Mouse (Mus musculus) WW6 (cell line): ENCODE measurements around the gene Clmn.
"Not testable (repeated sequence)": the region's sequence is repeated elsewhere in the genome, so short reads cannot be mapped to it uniquely, and the experiment has no call there.

ENCODE experiments used
- DNase-seq: peaks from one replicate; pipeline ENCODE4 v3.0.0-alpha.2; 2013; ENCODE audit warnings: low read depth, low spot score

Clmn gene

DNA sequence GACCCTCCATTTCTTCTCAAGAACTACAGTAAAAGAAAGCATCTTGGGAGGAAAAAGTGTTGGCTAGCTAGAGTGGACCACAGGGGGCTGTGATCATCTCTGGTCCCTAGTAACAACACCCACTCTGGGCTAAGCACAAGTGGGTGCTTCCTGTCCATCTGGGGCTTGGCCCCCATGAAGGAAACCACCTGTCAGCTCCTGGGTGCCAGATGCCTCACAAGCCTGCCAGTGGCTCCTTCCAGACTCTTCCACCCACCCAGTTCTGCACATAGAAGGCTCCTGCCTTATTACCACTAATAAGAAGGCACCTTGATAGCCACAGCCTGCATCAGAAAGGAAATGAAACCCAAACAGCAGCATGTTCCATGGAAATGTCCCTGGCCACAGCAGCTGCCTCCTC lies 26.4 kb downstream of the Clmn start:
- no peak for DNase-seq

DNA sequence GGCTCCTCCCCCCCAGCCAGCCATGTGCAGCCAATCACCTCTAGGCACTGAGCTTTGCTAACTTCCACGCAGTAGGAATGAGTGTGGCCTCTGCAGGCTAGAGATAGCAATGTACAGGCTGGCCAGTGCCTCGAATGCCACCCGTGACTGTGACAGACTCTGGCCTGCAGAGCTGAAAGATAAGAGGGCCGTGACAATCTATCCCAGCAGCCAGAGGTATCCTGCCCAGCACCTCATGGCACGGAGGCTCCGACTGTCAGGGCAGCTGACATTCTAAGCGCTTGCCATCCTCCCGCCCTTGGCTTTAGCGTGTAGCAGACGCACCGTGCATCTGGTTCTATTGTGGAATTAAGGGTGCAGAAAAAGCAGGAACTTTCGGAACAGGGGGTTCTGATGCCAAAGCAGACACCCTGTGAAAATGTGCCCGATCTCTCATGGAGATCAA lies 26.9 kb downstream of the Clmn start:
- no peak for DNase-seq

DNA sequence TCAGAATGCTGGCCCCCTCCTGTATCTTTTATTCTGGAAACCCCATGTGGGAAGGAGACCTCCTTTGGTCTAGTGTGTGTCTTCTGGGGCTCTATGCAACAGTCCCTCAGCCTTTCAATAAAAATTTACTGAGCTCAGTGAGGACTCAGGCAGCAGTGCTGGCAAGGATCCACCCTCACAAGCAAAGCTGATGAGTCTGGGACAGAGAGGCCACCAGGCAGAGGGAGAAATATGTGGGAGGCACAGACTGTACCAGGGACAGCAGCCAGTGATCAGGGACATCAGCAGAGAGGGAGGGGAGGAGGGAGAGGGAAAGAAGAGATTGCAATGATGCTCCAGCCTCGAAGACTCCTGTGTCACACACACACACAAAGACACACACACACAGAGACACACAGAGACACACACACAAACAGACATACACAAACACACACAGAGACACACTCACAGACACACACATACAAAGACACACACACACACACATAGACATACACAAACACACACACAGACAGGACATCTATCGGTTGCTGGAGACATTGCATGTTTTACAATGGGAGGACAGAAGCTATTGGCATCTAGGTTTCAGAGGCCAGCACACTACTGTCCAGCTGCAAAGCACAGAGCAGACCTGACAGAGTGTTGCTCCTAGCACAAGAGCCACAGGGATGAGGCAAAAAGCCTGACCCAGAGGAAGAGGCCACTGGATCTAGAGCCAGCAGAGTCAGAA lies 27.6 kb downstream of the Clmn start:
- no peak for DNase-seq

DNA sequence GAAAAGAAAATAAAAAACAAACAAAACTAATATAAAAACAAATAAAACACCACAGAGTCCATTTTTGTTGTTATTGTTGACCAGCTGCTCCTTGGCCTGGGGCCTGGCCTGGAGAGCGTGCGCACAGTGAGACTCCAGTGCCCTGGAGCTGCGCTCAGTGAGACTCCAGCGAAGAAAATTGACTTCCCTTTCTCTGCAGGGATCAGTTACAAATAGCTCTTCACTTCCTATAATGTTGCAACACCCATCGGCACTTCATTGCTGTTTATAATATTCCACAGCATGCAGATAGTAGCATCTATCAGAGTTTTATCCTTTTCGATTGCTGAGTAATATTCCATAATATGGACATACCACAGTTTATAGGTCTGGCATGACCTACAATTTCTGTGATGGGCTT lies 28.6 kb downstream of the Clmn start:
- no peak for DNase-seq

DNA sequence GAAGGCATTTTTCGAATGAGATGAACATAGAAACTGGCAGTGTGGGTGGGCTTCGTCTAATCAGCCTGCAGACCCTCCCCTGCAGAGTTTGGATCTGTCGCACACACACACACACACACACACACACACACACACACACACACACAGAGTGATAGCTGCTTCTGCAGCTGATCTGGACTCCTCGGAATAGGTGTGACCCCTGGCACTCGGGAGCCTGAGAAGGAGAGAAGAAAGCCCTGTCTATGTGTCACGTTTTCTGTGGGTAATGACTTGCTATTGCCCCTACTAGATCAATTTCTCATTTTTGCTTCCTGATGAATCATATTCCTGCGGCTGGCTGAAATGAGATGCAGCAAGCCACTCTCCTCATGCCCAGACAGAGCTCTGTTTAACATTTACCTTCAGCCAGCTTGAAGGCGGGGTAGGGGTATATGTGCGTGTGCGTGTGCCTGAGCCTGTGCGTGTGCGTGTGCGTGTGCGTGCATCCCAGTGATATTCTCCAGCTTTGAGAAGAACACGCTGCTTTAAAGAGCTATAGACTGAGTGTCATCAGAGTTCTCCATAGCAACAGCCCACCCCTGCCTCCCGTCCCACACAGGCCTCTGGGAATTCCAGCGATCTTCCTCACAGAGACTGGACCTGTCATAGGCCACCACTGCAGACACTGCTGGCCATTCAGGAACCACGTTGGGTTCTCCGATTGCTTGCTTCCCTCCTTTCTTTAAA lies 29.3 kb downstream of the Clmn start:
- no peak for DNase-seq

DNA sequence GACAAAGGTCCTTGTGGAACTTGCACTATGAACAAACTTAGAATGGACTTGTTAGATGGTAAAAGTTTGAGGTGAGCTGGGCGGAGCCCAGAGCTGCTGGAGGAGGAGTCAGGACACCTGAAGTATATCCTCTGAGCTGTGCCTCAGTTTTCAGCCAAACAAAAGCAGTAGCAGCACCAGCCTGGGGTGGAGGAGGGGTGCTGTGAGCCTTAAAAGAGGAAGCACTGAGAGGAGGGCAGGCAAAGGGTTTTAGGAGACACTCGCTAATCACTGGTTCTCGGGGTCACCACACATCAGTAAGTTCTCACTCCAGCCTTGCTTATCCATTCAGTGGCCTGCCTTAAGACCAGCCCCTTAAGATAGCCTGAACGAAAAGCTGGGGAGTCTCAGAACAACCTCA lies 30.1 kb downstream of the Clmn start:
- no peak for DNase-seq

DNA sequence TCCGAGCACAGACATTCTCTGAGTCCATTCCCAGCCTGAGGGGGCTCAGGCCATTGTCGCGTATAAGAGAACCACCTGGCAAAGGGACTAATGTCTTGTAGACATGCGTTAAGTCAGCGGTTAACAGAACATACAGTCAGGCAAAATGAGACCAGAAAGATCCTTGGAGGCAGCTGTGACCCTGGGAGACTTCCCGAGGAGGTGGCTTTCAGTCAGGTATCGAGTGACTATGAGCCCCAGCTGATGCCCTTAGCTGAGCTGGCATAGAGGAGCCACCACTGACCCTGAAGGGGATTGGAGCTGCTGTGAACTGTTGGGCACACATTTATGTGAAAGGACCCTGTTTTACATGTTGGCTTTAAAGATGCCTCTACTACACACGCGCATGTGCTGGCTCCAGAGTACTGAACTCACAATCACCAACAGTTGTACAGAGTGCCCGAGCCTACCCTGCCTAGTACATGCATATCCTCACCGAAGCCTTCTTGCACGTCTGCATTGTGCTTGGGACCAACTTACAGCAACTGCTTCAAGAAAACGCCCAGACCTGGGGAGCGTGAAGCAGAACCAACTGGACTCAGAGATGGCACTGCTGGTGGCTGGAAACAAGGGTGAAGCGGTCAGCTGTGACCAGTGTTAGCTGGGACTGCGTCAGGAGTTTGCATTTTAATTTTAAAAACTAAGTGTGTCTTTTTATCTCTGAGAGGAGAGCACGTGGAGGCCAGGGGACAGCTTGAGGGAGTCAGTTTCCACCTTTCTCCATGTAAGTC lies 34.0 kb downstream of the Clmn start:
- DNase-seq = no peak

DNA sequence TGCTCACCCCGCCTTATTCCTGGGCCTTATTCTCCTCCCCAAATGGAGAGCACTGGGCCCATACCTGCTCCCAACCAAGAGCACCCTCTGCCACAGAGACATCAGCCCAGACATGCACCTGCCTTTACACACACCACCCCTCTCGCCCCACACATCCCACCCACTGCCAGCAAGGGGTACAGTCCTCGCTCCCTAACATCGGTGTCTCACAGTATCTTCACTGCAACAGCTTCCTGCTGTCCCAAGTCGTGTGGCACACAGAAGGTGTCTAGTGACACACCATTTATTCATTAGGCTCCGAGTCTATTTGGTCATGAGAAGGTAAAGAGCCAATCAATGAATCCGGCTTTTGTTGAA lies 34.6 kb downstream of the Clmn start:
- no peak for DNase-seq

DNA sequence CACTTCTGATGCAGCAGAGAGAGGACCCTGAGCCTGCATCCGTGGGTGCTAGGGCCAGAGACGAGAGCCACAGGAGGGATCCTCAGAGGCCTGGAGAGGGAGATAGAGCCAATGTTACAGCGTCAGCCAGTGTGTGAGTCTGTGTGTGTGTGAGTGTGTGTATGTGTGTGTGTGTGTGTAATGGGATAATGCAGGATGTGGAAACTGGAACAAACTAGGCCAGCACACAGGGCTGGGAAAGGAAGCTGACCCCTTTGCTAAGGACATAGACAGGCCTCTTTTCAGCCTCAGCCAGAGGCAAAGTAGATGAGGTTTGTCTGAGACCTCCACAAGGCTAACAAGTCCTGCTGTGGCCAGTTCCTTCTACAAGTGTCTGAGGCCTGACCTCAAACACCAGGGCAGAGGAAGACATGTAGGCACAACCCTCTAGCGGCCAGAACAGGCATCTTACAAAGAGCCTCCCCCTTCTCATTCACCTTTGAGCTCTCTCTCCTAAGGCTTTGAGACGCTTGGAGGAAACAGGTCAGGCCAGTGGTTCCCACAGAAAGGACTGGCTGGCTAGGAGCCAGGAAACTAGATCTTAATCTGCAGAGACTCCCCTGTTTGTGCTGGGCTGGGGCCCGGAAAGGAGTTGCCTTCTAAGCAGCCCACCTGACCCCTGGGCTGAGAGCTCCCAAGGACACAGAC lies 35.1 kb downstream of the Clmn start:
- peak; percentile 29 for DNase-seq

DNA sequence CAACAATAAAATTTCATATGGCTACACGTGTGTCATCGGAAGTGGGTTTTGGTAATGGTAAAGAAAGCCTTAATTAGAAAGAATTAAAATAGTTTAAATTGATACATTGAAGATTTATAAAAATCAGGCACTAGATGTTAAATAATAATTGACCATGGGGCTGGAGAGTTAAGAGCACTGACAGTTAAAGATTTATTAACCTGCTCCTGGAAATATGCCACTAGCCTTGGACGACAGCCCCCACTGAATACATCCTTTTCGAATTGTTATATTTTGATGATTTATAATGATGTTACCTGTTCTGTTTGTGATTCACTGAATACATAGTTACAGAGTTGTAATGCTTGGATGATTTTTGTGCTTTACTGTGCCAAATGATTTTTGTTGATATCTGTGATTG lies 35.9 kb downstream of the Clmn start:
- not testable (repeated sequence) for DNase-seq

DNA sequence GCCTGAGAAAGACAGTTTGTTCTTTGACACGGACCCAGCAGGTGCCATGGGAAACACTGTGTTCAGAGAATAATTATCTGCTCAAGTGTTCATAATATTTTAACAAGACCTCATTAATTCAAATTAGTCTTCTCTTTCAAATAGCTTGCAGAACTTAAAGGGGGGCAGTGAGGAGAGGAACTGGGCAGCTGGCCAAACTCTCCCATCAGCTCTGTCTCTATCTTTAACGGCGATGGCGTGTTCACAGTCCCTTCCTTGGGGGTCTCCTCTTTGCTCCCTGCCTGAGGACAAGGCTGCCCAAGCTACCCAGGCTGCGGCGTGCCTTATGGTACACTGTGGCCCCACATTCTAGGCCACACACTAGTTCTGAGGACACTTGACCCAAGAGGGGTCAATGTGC lies 37.2 kb downstream of the Clmn start:
- no peak for DNase-seq

DNA sequence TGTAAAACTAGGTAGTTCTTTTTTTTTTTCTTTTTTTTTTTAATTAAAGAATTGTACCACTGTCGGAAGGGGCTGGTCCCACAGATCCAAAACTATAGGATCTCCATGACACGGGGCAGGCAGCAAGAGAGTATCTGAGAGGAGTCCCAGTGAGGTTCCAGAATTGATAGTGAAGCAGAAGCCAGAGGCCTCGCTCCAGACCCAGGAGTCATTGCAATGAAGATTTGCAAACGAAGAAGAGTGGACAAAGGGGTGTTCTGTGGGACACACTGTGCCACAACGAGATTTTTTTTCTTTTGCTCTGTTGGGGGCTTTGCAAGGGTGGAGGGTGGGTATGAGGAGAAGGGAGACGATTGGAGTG lies 40.0 kb downstream of the Clmn start:
- DNase-seq = no peak

DNA sequence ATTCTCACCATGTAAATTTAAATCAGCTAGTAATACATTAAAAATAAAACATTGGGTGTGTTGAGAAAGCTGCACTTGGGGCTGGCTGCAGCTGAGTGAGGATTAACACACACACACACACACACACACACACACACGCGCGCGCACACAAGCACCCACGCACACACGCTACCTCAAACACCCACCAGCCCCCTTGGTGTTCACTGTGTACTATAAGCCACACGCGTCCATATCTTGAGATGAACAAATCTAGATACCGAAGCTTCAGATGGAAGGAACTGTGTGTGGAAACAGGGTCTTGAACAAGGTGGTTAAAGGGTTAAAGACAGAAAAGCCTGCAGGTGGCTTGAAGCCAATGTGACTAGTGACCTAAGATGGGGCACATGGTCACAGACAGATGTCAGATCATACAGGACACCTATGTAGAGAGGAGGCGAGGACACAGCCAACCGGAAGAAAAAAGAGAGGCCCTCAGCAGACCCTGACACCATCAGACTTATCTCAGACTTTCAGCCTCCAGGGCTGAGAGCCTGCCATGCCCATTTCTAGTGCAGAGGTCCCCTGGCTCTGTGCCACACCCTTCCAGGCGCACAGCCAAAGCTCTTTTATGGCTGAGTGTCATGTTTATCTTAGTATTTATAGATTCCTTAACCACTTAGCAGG lies 40.5 kb downstream of the Clmn start:
- no peak for DNase-seq

DNA sequence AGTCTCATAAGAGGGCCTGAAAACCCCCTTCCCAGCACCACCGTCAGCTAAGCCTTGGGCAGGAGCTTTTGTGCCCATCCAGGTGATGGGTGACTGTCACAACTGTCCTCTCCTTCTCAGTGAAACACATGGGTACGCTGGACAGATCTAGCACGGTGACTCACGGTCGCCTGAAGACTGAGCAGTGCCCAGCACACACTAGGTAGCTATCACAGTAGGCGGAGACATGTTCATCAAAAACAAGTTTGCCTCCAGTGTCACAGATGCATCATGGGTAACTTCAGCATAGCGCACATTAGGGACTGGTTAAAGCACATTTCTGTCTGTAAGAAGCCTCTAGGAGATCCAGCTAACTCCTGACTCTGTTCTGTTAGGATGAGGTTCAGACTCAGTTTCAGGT lies 41.2 kb downstream of the Clmn start:
- no peak for DNase-seq

DNA sequence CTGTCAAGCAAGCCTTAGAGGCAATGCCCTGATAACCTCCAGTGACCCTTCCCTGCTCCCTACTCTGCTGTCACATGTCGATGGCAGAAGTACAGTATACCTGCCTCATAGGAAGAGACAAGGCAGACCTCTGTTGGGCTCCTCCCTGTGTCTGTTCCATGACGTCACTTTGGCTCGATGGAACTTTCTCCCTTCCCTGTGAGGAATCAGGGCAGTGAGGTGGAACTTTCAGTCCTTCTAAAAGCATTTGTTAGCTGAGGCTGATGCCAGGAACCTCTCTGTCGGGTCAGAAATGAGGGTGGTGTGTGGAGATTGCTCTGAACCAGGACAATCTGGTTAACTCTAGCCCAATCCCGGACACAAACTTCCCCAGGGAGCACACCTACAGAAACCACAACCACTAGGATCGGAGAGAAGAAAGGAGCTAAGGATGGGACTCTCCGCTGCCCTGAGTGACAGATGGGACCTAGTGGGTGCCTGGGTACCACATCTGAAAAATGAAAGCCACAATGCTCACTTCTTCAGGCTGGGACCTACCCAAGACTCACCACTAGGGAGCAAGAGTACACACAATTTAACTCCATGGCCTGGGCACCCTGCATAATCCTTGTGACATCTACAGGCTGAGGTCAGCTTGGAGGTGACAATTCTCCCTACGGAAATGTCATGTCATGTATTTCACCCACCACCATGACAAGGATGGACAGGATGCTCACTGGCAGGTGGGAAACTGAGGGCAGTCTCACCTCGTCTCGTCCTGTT lies 41.9 kb downstream of the Clmn start:
- DNase-seq = no peak

DNA sequence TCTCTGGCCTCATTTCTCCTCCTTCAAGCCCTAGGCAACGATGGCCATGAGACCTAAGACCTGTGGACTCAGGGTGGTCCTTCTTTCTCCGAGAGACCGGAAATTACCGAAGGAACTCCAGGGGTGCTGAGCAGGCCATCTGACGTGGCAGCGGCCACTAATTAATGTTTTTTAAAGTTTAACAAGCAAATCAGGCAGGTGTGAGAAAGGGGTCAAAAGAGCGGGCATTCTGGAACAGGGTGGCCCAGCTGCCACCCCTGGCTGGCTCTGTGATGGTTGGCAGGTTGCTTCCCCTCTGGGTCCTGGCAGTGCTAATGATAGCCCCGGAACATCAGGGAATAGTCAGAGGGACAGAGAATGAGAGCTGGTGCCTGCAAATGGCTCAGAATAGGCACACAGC lies 42.7 kb downstream of the Clmn start:
- DNase-seq = no peak

DNA sequence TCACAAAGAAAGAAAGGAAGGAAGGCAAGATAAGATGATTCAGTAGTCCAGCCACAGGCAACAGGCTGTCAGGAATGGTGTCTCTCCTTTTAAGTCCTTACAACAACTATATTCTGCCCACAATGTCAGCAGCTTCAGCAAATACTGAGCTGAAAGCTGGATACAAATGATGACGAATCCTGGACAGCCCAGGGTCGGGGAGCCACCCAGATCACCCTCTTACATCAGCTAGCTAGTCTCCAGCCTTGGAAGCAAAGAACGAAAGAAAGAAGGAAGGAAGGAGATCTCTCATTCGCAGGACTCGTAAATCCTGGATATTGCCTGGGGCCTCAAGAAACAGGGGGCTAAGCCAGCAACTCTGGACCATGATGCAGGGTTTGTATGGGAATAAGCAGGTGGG lies 44.8 kb downstream of the Clmn start:
- DNase-seq = no peak

DNA sequence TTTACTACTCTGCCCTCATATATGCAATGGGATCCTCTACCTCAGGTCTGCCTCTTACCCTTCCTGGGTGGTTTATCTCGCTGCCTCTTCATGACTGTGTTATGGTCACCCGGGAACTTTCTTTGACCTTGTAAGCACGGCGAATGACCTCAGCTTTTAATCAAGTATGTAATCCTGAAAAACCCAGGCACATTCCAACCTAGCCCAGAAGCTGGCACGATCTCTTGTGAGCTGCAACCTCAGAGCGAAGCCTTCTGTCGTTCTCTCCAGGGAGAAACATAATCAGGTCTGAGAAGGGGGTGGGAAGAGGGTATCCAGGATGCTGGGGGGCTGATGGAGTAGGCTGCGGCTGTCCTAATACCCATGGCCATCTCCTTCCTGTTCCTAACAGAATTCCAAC lies 45.8 kb downstream of the Clmn start:
- DNase-seq = no peak

DNA sequence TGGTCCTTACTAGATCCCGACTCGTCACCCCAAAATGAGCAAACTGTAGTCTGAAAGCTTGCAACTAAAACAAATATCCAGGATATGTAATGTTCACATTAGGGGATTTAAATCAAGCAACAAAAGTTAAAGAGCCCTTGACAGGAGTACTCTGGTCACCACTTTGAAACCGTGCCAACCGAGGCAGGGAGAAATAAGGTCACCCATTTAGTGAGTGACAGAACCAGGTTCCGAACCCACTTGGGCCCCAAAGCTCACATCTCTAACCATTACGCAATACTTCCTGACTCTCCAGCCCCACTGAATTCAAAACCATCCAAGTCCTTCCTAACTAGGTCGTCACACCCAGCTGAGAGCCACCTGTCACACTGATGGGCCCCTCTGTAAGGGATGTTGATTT lies 46.8 kb downstream of the Clmn start:
- DNase-seq = no peak

DNA sequence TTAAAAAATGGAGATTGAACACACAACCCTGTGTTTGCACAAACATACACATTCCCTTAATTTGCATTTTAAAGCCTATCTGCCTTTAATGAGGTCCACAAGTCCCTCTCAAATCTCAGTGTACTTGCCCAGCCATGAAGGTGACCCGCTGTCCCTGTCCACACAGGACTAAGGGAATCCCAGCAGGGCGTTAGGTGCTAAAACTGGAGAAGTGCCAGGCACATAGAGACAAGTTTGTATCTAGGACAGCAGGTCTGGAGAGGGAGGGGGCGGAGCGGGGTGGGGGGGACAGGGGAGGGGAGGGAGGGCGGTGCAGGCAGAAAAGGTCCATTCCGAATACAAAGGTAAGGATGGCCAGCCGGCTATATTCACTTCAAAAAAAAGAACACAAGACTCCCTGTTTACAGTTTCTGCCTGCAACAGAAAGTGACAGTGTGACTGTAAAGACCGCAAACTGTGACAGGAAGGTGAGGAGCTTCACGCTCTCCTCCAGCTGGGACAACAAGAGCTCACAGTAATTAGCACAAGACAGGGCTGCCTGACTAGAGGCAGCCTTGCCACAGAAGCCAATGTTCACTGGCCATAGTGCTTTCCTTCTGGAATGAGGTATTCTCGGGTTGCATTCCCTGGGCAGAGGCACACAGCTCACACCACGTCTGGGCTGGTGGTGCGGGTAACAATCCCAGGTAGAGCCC lies 47.6 kb downstream of the Clmn start:
- DNase-seq = no peak
